Mouse (Mus musculus) activated CD4-positive, CD25-positive, alpha-beta regulatory T cell, adult 4 months (primary cell): ENCODE measurements at regions not wholly inside any gene's neighbourhood (a gene's known extent, or its start where the extent isn't known, plus 50 kb on each side); places are given as distances from the start of the nearest gene placed in this dataset.

Source experiments
- ATAC-seq: one replicate; pipeline ENCODE4 v1.8.0; 2017

DNA sequence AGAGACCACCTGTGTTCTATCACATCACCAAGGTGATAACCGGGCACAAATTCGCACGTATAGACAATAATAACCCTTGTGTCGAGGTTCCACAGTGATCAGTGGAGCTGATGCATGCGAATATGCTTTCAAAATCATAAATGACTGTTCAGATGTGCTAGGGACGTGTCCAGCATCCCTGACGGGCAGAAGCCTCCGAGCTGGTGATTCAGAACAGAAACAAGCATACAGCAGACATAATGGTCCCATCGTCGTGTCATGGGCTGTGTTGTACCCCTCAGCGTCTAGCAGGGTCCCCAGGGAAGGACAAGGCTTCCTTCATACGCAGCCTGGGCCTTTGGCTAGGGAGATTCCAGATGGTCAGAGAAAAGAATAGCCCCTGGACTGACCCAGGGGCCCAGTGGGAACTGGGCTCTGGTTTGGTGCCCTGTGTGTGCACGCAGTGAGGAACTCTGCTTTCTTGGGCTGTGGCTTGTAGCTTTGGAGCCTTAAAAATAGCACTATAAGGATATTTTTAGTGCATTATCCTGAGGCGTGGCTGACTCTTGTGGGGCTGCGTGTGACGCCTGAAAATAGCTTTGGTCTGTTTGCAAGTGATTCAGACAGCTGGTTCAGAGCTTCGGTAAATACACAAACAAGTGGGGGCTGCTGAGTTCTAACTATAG lies 137.3 kb downstream of the Fam43a start:
- no peak for ATAC-seq

DNA sequence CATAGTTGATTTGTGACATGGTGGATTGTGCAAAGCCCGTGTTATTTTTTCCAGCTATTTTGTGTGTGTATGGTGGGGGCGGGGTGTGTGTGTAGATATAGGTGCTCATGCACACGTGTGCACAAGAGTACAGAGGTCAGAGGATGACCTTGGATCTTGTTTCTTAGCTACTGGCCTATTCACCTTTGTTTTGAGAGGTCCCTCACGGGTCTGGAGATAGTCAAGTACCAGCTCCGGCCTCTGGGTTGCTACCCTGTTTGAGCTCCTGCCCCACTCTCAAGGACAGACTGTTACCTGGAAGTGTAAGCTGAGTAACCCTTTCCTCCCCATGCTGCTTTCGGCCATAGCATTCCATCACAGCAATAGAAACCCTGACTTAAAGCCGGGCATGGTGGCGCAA lies 138.0 kb downstream of the Fam43a start:
- ATAC-seq = no peak

DNA sequence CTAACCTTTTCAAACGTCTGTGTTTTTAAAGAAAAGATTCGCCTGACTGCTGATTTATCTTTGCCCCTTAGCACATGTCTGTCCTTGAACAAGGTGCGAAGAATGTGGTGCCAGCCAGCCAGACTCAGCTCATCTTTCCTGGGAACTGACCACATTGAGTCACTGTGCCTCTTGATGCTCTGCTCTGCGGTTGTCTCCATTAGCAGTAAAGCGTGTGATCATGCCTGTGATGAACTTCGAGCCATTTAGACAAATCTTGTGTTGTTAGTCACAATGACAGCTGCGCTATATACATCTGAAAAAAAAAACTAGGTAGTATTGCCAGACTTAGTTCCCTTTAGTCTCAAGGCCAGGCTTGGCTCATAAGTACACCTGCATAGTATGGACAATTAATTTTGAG lies 140.1 kb downstream of the Fam43a start:
- no peak for ATAC-seq

GRCm38 (mm10) chr16:30741192-30741591 lies 141.7 kb downstream of the Fam43a start:
- no peak for ATAC-seq

- ATAC-seq = no peak
Measured at GRCm38 (mm10) chr16:30742474-30742873, 143.0 kb downstream of the Fam43a start.

GRCm38 (mm10) chr16:30743566-30743965 lies 144.0 kb downstream of the Fam43a start:
- ATAC-seq = no peak

DNA sequence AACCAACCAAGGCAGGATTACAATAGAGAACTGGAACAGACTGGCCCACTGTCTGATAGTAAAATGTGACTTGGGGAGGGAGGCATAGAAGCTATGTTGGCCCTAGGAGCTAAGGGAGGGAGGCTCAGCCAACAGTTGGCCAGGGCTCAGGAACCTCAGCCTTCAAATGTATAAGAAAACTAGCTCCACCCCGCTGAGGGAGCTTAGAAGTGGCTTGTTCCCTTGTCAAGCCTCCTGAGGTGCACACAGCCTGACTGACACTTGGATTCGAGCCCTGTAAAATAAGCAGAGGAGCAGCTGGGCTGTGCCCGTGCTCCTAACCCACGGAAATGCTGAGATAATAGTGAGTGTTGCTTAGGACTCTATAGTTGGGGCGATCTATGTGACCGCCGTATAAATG lies 144.7 kb downstream of the Fam43a start:
- ATAC-seq = no peak

DNA sequence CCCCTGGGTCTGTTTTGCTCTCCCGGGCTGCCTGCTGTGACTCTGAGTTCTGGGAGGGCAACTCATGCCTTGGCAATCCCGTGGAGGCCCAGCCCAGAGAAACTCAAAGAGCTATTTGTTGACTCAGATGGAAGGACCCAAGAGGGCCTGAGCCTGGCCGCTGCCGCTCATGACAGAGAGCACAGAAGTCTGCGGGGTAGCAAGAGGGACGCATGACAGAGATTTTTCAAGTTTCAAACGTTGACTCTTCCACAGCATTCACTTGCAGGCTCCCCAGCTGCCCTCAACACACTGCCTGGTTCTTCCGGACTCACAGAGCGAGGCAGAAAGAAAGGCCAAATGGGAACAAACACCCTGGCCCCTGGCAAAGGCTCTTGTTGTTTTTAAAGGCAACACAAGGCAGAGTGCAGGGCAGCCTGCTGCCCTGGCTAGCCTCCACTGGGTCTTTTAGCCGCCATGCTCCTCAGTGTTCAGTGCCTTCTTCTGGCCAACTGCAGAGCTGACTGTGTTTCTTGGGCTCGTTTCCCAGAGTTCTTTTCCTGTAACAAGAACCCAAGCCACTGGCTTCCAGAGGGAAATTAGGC lies 146.2 kb downstream of the Fam43a start:
- no peak for ATAC-seq

DNA sequence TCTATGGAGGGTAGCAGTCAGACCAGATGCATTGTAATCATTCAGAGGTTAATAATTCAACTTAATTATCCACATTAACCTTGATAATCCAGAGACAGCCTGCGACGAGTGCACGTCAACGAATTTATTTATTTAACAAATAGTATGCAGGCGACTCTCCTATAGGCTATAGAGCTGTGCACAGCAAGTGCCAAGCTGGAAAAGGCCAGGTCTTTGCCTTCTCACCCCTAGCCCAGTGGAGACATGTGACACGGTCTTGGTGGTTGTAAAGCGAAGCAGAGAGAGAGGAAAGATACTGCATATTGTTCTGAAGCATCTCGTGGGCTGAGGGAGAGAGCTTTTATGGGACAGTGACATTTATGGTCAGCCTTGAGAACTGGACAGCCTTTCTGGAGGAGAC lies 146.7 kb downstream of the Fam43a start:
- ATAC-seq = no peak

DNA sequence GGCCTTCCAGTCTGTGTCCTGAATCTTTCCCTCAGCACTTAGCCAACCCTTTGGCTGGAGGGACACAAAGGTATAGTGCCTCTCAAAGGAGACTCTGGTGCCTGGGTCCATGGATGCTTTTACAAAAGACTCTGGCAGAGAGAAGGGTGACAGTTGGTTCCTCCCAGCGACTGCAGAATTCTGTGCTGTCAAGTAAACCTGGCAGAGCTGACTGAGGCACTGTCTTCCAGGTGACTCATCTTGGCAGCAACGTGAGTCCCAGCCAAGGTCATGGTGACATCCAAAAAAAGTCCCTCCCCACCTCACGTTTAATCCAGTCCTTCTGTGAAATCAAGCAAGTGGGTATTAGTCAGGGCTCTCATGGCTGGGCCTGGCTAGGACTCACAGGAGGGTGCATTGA lies 150.3 kb downstream of the Fam43a start:
- ATAC-seq = no peak

GRCm38 (mm10) chr16:30755771-30756170 lies 156.2 kb downstream of the Fam43a start:
- no peak for ATAC-seq

DNA sequence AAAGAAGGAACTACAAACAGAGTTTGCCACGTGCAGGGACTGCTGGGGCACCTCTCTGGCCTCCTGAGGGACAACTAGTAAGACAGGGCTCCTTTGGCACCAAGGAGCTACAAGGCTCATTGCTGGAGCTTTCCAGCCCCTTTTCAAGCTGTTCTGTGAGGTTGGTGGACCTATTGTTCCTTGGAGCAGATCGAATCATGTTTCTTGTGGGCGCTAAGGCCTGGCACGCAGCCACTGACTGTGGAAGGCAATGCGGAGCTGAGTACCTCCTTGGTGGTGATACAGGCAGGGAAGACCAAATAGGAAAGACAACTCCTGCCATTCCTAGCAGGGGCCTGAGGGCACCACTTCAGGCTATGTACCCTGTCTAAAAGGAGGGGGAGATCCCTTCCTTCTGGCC lies 157.2 kb downstream of the Fam43a start:
- ATAC-seq = no peak

DNA sequence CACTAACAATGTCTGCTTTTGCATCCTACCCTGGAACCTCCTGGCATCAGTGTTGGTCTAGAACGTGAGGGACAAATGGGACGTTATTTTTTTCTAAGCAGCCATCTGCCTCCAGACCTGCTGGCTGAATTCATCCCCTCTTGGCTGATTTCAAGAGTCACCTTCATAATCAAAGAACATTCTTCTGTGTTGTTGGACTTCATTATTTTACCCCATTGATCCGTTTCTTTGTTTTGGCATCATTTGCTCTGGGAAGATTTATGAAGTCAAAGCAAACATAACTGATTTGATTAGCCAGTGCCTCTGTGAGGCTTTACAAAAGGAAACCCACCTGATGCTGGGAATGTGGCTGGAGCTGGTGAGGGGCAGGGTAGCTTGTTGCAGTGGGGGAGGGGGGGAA lies 158.0 kb downstream of the Fam43a start:
- ATAC-seq = no peak

- no peak for ATAC-seq
Measured at GRCm38 (mm10) chr16:30758041-30758440, 158.5 kb downstream of the Fam43a start.

DNA sequence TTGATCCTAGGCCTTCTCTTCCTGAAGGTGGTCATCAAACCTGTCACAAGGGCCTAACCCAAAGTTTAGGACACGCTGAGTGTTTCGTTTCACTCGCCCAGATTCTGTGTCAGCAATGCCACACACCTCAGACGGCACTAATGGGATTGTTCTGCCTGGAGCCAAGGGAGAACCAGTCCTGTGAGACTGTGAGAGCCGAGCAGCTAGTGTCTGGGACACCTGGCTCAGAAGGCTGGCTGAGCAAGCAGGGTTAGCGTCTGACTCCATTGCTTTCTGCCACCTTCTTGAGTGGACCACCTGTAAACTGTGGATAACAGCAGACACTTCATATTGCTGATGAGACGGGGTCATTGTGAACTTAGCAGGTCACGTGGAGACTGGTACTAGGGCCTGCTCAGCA lies 160.0 kb downstream of the Fam43a start:
- ATAC-seq = no peak

- ATAC-seq = no peak
Measured at GRCm38 (mm10) chr16:30761201-30761710, 161.7 kb downstream of the Fam43a start.

DNA sequence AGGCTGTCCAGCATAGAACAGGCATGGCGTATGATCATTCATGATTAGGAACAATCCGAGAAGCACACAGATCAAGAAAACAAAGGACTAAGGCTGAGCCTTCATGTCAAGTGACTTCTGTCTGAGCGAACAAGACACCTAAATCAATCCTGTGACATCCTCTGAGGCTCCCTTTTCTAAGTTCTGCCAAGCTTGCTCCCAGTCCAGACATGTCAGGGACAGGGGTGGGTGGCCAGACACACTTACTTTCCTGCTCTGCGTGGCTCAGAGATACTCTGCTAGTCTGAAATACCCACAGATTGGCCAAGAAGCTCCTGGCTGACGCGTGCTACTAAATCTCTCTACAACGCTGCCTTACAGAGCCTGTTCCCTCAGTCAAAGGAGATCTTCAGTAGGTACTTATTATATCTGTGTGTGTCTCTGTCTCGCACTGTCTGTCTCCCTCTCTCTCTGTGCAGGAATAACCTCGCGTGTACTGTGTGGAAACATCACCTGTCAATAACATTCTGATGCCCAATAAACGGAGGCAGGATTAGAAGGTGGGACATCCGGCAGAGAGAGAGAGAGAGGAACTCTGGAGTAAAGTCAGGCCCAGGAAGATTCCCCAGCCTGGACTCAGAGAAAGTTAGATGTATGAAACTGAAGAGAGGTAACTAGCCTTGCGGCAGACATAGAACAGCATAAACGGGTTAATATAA lies 163.5 kb downstream of the Fam43a start:
- ATAC-seq = no peak

GRCm38 (mm10) chr16:30765591-30765990 lies 166.1 kb downstream of the Fam43a start:
- no peak for ATAC-seq

- ATAC-seq = peak; percentile 45
Measured at GRCm38 (mm10) chr16:30769007-30769442, 169.5 kb downstream of the Fam43a start.

GRCm38 (mm10) chr16:30769467-30769866 lies 169.9 kb downstream of the Fam43a start:
- peak; percentile 85 for ATAC-seq

DNA sequence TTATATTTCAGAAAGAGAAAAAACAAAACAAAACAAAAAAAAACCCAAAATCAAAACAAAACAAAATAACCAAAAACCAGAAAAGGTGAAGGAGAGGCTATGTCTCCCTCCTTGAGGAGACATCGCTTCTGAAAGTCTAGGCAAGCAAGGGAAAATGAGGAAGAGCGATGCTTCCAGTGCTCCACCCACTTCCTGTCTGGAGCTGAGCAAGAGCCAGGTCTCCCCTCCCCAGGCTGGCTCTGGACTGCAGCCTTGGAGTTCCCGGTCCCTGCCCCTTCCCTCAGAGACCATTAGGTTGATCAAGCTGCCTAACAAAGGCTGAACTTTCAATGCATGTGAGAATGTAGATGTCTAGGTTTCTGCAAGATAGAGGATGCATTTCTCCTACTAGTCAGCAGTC lies 173.3 kb downstream of the Fam43a start:
- no peak for ATAC-seq

DNA sequence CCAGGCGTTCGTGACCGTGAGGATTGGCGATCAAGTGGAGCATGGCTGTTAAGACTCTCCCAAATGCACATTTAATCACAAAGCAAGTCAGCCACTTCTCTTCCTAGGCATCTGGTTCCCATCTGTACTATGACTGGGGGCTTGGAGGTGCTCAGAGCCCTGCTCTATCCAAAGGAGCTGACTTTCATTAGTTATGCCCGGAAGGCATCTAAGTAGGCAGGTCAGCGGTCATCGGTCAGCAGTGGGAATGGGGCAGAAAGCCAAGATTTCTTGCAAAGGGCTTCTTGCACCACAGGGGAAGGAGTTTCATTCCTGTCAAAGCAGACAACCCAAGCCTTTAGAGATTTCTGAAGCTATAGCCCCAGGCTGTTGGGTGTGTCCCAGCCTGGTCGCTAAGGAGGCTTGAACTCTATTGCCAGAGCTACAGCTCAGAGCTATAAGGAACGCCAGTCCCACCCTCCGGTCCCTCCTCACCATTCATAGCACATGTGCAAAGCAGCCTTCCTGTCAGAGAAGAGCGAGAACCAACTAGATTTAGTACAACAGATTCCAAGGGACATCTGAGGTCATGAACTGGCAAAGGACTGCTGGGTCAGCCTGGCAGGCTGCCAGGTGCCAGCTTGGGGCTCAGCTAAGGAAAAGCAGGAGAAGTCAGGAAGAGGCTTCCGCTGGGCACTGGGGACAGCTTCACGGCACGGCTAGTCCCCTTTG lies 175.6 kb downstream of the Fam43a start:
- ATAC-seq = no peak
